Mouse (Mus musculus): Measurements from ENCODE around the gene Tet2. TPM values are rescaled to one million over a fixed set of nuclear protein-coding genes. Genes with fewer than 3 reads are reported as not detected.
A peak's percentile ranks its signal among the peaks of the same experiment; 100 is the strongest.

The Tet2 gene
- polyA plus RNA-seq, 1 experiment from 2014 or later, result 20.0 TPM

DNA sequence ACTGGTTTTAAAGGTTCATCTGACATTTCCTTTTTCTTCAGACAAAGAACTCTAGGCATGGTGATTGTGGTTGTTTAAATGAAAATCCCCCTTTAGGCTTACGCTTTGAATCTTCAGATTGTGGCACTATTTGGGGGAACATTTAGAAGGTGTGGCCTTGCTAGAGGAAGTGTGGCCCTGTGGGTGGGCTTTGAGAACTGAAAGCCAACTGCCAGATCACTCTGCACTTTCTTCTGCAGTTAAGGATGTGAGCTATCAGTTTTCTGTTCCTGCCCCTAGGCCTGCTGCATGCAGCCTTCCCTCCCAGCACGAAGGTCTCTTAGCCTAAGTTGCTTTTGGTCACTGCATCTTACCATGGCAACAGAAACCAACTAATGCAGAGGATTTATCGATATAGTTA lies 26.1 kb downstream of the Tet2 start:
- H3K27me3 ChIP-seq (ENCODE audit: control insufficient read depth, insufficient read depth, low read length), result no peaks in the 10 kb centered on the region
- no peaks in the 10 kb centered on the region for H3K9me3 ChIP-seq (ENCODE audit: control insufficient read depth, low read length)
- ATAC-seq (ENCODE audit: insufficient number of reproducible peaks, insufficient read depth, low FRiP score, low read depth), result no peak
- no peak overlapping the region for H3K4me2 ChIP-seq (ENCODE audit: low read length)
- peaks cover 10 to 14% of the 10 kb centered on the region in 2 experiments for H3K4me1 ChIP-seq (ENCODE audit: control insufficient read depth in 2 of 2, insufficient read depth in 2 of 2, low read length in 2 of 2)
- WGBS, result 82% methylated on average over 3 of the region's 3 CpGs
- H3K9ac ChIP-seq (ENCODE audit: low read length), result no peak overlapping the region
- H3K27ac ChIP-seq (replicated peaks in 1 of 2; ENCODE audit: control insufficient read depth in 1 of 2, insufficient read depth in 1 of 2, low read depth in 2 of 2, low read length in 2 of 2), result no peak overlapping the region
- peaks cover 2% of the 10 kb centered on the region; the same call in 1 of the 2 replicates for H3K36me3 ChIP-seq (ENCODE audit: control insufficient read depth, insufficient read depth, low read length)
- H3K4me3 ChIP-seq (ENCODE audit: control insufficient read depth in 1 of 2, insufficient read depth in 1 of 2, low read depth in 1 of 2, low read length in 2 of 2), result no peak overlapping the region

DNA sequence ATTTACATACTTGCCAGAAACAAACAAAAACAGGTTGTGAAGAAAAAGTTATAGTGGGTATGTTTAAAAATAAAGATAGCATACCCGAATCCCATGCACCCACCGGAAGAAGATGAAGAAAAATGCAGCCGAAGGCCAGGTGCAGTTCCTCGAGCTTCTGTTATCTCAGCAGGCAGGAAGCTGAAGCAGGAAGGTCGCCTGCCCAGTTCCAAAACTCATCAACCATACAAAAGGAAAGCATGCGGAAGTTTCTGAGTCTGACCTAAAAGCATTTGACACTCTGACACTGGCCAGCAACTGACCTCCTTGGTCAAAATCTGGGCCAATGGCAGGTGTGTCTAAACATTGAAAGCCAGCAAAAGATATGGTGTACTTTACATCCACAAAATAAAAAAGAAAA lies 26.8 kb downstream of the Tet2 start:
- 64% methylated on average over 6 of the region's 6 CpGs for WGBS
- H3K9me3 ChIP-seq (ENCODE audit: control insufficient read depth, low read length), result no peaks in the 10 kb centered on the region
- no peak overlapping the region for H3K4me2 ChIP-seq (ENCODE audit: low read length)
- no peak overlapping the region for H3K4me3 ChIP-seq (ENCODE audit: control insufficient read depth in 1 of 2, insufficient read depth in 1 of 2, low read depth in 1 of 2, low read length in 2 of 2)
- H3K9ac ChIP-seq (ENCODE audit: low read length), result no peak overlapping the region
- ATAC-seq (ENCODE audit: insufficient number of reproducible peaks, insufficient read depth, low FRiP score, low read depth), result no peak
- peaks cover 7% of the 10 kb centered on the region for H3K36me3 ChIP-seq (ENCODE audit: control insufficient read depth, insufficient read depth, low read length)
- H3K27ac ChIP-seq (replicated peaks in 1 of 2; ENCODE audit: control insufficient read depth in 1 of 2, insufficient read depth in 1 of 2, low read depth in 2 of 2, low read length in 2 of 2), result no peak overlapping the region
- H3K27me3 ChIP-seq (ENCODE audit: control insufficient read depth, insufficient read depth, low read length), result no peaks in the 10 kb centered on the region
- peaks cover 10 to 14% of the 10 kb centered on the region in 2 experiments for H3K4me1 ChIP-seq (ENCODE audit: control insufficient read depth in 2 of 2, insufficient read depth in 2 of 2, low read length in 2 of 2)

DNA sequence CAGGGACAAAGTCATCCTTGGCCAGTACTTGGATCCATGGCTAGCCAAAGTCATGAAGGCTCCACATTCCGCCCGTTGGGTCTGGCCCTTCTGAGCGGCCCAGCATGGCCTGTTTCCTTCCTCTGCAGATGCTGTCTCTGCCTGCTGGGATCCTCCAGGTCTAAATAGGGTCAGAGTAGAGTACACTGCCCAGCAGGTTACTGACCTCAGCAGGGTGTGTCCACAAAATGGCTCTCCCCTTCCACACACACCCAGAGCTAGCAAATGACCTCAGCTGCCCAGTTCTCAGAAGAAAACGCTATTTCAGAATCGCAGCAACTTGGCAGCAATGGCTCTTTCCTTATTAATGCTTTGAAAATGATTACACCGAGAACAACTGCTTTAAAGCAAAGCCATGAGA lies 27.5 kb downstream of the Tet2 start:
- no peak for ATAC-seq (ENCODE audit: insufficient number of reproducible peaks, insufficient read depth, low FRiP score, low read depth)
- Histone ChIP-seq H3K4me3 (ENCODE audit: control insufficient read depth in 1 of 2, insufficient read depth in 1 of 2, low read depth in 1 of 2, low read length in 2 of 2) (no peak overlapping the region), H3K4me2 (ENCODE audit: low read length) (no peak overlapping the region), H3K27ac (replicated peaks in 1 of 2; ENCODE audit: control insufficient read depth in 1 of 2, insufficient read depth in 1 of 2, low read depth in 2 of 2, low read length in 2 of 2) (no peak overlapping the region), H3K9me3 (ENCODE audit: control insufficient read depth, low read length) (no peaks in the 10 kb centered on the region), H3K27me3 (ENCODE audit: control insufficient read depth, insufficient read depth, low read length) (no peaks in the 10 kb centered on the region), H3K4me1 (ENCODE audit: control insufficient read depth in 2 of 2, insufficient read depth in 2 of 2, low read length in 2 of 2) (peaks cover 10 to 12% of the 10 kb centered on the region in 2 experiments), H3K9ac (ENCODE audit: low read length) (no peak overlapping the region), H3K36me3 (ENCODE audit: control insufficient read depth, insufficient read depth, low read length) (peaks cover 11% of the 10 kb centered on the region)
- WGBS, result 72% methylated on average over 6 of the region's 6 CpGs

GRCm38 (mm10) chr3:133516137-133516536 lies 28.8 kb downstream of the Tet2 start:
- WGBS, result 8% methylated on average over 6 of the region's 6 CpGs
- 0 out of 2 replicates have a peak overlapping the region, but pooled peaks have one; percentile 7 for H3K4me2 ChIP-seq (ENCODE audit: low read length)
- H3K4me1 ChIP-seq (ENCODE audit: control insufficient read depth in 2 of 2, insufficient read depth in 2 of 2, low read length in 2 of 2), result peaks cover 7 to 12% of the 10 kb centered on the region in 2 experiments
- no peaks in the 10 kb centered on the region for H3K9me3 ChIP-seq (ENCODE audit: control insufficient read depth, low read length)
- no peaks in the 10 kb centered on the region for H3K27me3 ChIP-seq (ENCODE audit: control insufficient read depth, insufficient read depth, low read length)
- no peak overlapping the region for H3K27ac ChIP-seq (replicated peaks in 1 of 2; ENCODE audit: control insufficient read depth in 1 of 2, insufficient read depth in 1 of 2, low read depth in 2 of 2, low read length in 2 of 2)
- peaks cover 23% of the 10 kb centered on the region for H3K36me3 ChIP-seq (ENCODE audit: control insufficient read depth, insufficient read depth, low read length)
- ATAC-seq (ENCODE audit: insufficient number of reproducible peaks, insufficient read depth, low FRiP score, low read depth), result peak; percentile 82
- no peak overlapping the region for H3K4me3 ChIP-seq (ENCODE audit: control insufficient read depth in 1 of 2, insufficient read depth in 1 of 2, low read depth in 1 of 2, low read length in 2 of 2)
- no peak overlapping the region for H3K9ac ChIP-seq (ENCODE audit: low read length)

- no peak for ATAC-seq (ENCODE audit: insufficient number of reproducible peaks, insufficient read depth, low FRiP score, low read depth)
- Histone ChIP-seq H3K4me2 (ENCODE audit: low read length) (no peak overlapping the region), H3K36me3 (ENCODE audit: control insufficient read depth, insufficient read depth, low read length) (peaks cover 23% of the 10 kb centered on the region), H3K27ac (replicated peaks in 1 of 2; ENCODE audit: control insufficient read depth in 1 of 2, insufficient read depth in 1 of 2, low read depth in 2 of 2, low read length in 2 of 2) (no peak overlapping the region), H3K27me3 (ENCODE audit: control insufficient read depth, insufficient read depth, low read length) (no peaks in the 10 kb centered on the region), H3K4me1 (ENCODE audit: control insufficient read depth in 2 of 2, insufficient read depth in 2 of 2, low read length in 2 of 2) (peaks cover 7 to 12% of the 10 kb centered on the region in 2 experiments), H3K4me3 (ENCODE audit: control insufficient read depth in 1 of 2, insufficient read depth in 1 of 2, low read depth in 1 of 2, low read length in 2 of 2) (no peak overlapping the region), H3K9ac (ENCODE audit: low read length) (no peak overlapping the region), H3K9me3 (ENCODE audit: control insufficient read depth, low read length) (no peaks in the 10 kb centered on the region)
- 89% methylated on average over 8 of the region's 8 CpGs for WGBS
These were observed 29.6 kb downstream of the Tet2 start for GRCm38 (mm10) chr3:133515204-133515969.

DNA sequence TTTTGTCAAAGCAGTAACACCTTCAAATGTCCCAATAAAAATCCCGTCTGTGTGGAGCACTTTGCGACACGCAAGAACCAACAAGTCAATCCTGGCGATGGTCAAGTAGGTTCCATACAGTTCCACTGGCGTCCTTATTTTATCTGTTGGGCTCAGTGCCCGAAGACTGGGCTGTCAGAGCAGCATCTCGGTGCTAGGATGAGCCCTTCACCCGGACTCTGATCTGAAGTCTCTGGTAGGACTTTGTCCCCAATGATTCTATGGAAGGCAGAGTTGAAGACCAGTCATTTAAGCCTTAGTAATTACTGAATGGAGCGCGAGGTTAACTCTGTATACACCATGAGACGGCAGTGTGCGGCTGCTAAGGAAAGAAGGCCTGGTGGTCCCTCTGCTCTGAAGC lies 30.6 kb downstream of the Tet2 start:
- Histone ChIP-seq H3K9ac (ENCODE audit: low read length) (no peak overlapping the region), H3K4me3 (ENCODE audit: control insufficient read depth in 1 of 2, insufficient read depth in 1 of 2, low read depth in 1 of 2, low read length in 2 of 2) (no peak overlapping the region), H3K27me3 (ENCODE audit: control insufficient read depth, insufficient read depth, low read length) (no peaks in the 10 kb centered on the region), H3K4me1 (ENCODE audit: control insufficient read depth in 2 of 2, insufficient read depth in 2 of 2, low read length in 2 of 2) (peaks cover 7 to 12% of the 10 kb centered on the region in 2 experiments), H3K4me2 (ENCODE audit: low read length) (no peak overlapping the region), H3K36me3 (ENCODE audit: control insufficient read depth, insufficient read depth, low read length) (peaks cover 25% of the 10 kb centered on the region), H3K9me3 (ENCODE audit: control insufficient read depth, low read length) (no peaks in the 10 kb centered on the region), H3K27ac (replicated peaks in 1 of 2; ENCODE audit: control insufficient read depth in 1 of 2, insufficient read depth in 1 of 2, low read depth in 2 of 2, low read length in 2 of 2) (no peak overlapping the region)
- ATAC-seq (ENCODE audit: insufficient number of reproducible peaks, insufficient read depth, low FRiP score, low read depth), result no peak
- 84% methylated on average over 12 of the region's 12 CpGs for WGBS

GRCm38 (mm10) chr3:133513475-133513874 lies 31.5 kb downstream of the Tet2 start:
- no peak overlapping the region for H3K9ac ChIP-seq (ENCODE audit: low read length)
- WGBS, result 87% methylated on average over 7 of the region's 7 CpGs
- ATAC-seq (ENCODE audit: insufficient number of reproducible peaks, insufficient read depth, low FRiP score, low read depth), result no peak

GRCm38 (mm10) chr3:133510368-133510767 lies 34.6 kb downstream of the Tet2 start:
- no peak for ATAC-seq (ENCODE audit: insufficient number of reproducible peaks, insufficient read depth, low FRiP score, low read depth)
- peaks cover 32% of the 10 kb centered on the region for H3K36me3 ChIP-seq (ENCODE audit: control insufficient read depth, insufficient read depth, low read length)
- H3K4me3 ChIP-seq (ENCODE audit: control insufficient read depth in 1 of 2, insufficient read depth in 1 of 2, low read depth in 1 of 2, low read length in 2 of 2), result no peak overlapping the region

More at GRCm38 (mm10) chr3:133513475-133513874, 31.5 kb downstream of the Tet2 start:
- H3K4me2 ChIP-seq (ENCODE audit: low read length), result no peak overlapping the region
- no peaks in the 10 kb centered on the region for H3K9me3 ChIP-seq (ENCODE audit: control insufficient read depth, low read length)
- H3K4me3 ChIP-seq (ENCODE audit: control insufficient read depth in 1 of 2, insufficient read depth in 1 of 2, low read depth in 1 of 2, low read length in 2 of 2), result no peak overlapping the region
- peaks cover 7 to 12% of the 10 kb centered on the region in 2 experiments for H3K4me1 ChIP-seq (ENCODE audit: control insufficient read depth in 2 of 2, insufficient read depth in 2 of 2, low read length in 2 of 2)
- H3K27me3 ChIP-seq (ENCODE audit: control insufficient read depth, insufficient read depth, low read length), result no peaks in the 10 kb centered on the region
- peaks cover 25% of the 10 kb centered on the region for H3K36me3 ChIP-seq (ENCODE audit: control insufficient read depth, insufficient read depth, low read length)
- H3K27ac ChIP-seq (replicated peaks in 1 of 2; ENCODE audit: control insufficient read depth in 1 of 2, insufficient read depth in 1 of 2, low read depth in 2 of 2, low read length in 2 of 2), result no peak overlapping the region

More at GRCm38 (mm10) chr3:133510368-133510767, 34.6 kb downstream of the Tet2 start:
- no peaks in the 10 kb centered on the region for H3K27me3 ChIP-seq (ENCODE audit: control insufficient read depth, insufficient read depth, low read length)
- 86% methylated on average over 4 of the region's 4 CpGs for WGBS
- H3K4me1 ChIP-seq (ENCODE audit: control insufficient read depth in 2 of 2, insufficient read depth in 2 of 2, low read length in 2 of 2), result no peaks in the 10 kb centered on the region
- no peaks in the 10 kb centered on the region for H3K9me3 ChIP-seq (ENCODE audit: control insufficient read depth, low read length)
- no peak overlapping the region for H3K4me2 ChIP-seq (ENCODE audit: low read length)
- no peak overlapping the region for H3K9ac ChIP-seq (ENCODE audit: low read length)
- no peak overlapping the region for H3K27ac ChIP-seq (replicated peaks in 1 of 2; ENCODE audit: control insufficient read depth in 1 of 2, insufficient read depth in 1 of 2, low read depth in 2 of 2, low read length in 2 of 2)

Measured in heart, embryonic 14.5 days (tissue).